Mouse (Mus musculus) bone marrow, adult 2 months (tissue): Measurements from ENCODE around the gene Dnah12.

Experiments used
- CTCF ChIP-seq: fragments of 200-500 bp; IDR thresholded peaks from 2 replicates; pipeline ENCODE4 v1.5.1; 2011; ENCODE audit warnings: low read length, control low read depth; ENCODE audit not compliant: control insufficient read depth, insufficient read depth
- POLR2A ChIP-seq: fragments of 200-500 bp; IDR thresholded peaks from 2 replicates; pipeline ENCODE4 v1.6.1; 2011; ENCODE audit warnings: low read depth, mild to moderate bottlenecking, control low read depth, low read length, borderline replicate concordance; ENCODE audit not compliant: control insufficient read depth

DNA sequence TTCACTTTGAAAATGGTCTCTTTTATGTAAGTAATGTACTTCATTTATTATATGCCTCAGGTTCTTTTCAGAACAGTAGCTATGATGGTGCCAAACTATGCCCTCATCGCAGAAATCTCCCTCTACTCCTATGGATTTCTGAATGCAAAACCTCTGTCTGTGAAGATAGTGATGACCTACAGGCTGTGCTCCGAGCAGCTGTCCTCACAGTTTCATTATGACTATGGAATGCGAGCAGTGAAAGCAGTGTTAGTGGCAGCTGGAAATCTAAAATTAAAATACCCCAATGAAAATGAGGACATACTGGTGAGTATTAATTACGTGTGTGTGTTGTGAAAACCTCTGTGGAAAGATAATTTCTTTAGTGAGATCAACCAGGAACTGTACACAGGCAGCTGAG is 80.5 kb downstream of the Dnah12 start:
- TF ChIP-seq POLR2A = no peak
- no peak for TF ChIP-seq CTCF
